Mouse (Mus musculus): ENCODE data around the gene Slc17a3.

- no peak for TF ChIP-seq GATA1 (IDR thresholded peaks at IDR 0.05; ENCODE audit: borderline replicate concordance, low read length)
- TF ChIP-seq FLI1 (IDR thresholded peaks at IDR 0.05; ENCODE audit: low read length), result no peak
Observed at GRCm38 (mm10) chr13:23856401-23856800, 17.2 kb downstream of the Slc17a3 start.
